ENCODE assay signal across 7 mouse cellular contexts in the genomic region with DNA sequence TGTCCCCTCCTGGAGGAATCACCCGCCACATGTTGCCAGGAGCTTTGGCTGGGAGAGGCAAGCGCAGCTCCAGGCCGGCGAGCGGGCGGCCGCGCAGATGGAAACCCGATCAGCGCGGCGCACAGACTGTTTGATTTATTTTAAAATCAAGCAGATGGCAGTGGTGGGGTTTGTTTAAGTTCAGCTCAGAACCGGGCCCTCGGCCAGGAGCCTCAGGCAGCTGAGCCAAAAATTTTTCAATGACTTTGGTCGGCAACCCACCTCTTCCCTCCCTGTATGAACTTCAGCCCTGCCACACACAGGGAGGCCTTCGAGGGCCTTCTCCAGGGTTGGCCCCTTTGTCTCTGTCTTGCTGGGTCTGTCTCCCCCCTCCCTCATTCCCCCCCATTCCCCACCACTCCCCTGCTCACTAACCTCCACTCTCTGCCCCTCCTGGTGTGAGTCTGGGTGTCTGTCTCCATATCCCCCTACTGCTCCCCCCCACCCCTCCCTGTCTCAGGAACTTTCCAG. TPM values are rescaled to one million over a fixed set of nuclear protein-coding genes. Genes with fewer than 3 reads are reported as not detected.
DNase-seq lines count a peak whose midpoint lies in the region; ATAC-seq and TF ChIP-seq lines count a peak whose summit lies in the region.

No protein-coding gene starts in this region.

- H3K9ac ChIP-seq in forebrain, embryonic 11.5 days (ENCODE audit: low read length), result peak overlapping the region; percentile 55
- peak overlapping the region; percentile 69 for H3K9ac ChIP-seq in heart, embryonic 13.5 days
- H3K9ac ChIP-seq in kidney, embryonic 16.5 days (replicated peaks; ENCODE audit: low read length), result peak overlapping the region; percentile 51
- peak overlapping the region; percentile 58 for H3K9ac ChIP-seq in liver, adult 2 months (ENCODE audit: low read depth, low read length)
- H3K9ac ChIP-seq in neural tube, embryonic 11.5 days (ENCODE audit: low read length), result peak overlapping the region; percentile 46

- H3K79me2 ChIP-seq in liver, adult 2 months (ENCODE audit: control insufficient read depth, insufficient read depth, low read length), result no peaks in the 10 kb centered on the region

- ATAC-seq in forebrain, embryonic 11.5 days (replicated peaks; ENCODE audit: low FRiP score), result peak; percentile 49
- ATAC-seq in heart, embryonic 13.5 days (ENCODE audit: extremely low read depth, insufficient number of reproducible peaks, low FRiP score, low TSS enrichment), result peak; percentile 27
- peak; percentile 56 for ATAC-seq in kidney, embryonic 16.5 days (ENCODE audit: low FRiP score, low TSS enrichment)
- peak; percentile 63 for ATAC-seq in neural tube, embryonic 11.5 days (ENCODE audit: insufficient read depth, low FRiP score, low TSS enrichment)

- no peaks in the 10 kb centered on the region for H3K36me3 ChIP-seq in forebrain, embryonic 11.5 days (ENCODE audit: control insufficient read depth, insufficient read depth, low read length)
- no peaks in the 10 kb centered on the region for H3K36me3 ChIP-seq in heart, embryonic 13.5 days
- no peaks in the 10 kb centered on the region for H3K36me3 ChIP-seq in kidney, embryonic 16.5 days (ENCODE audit: insufficient read depth, low read length)
- no peaks in the 10 kb centered on the region for H3K36me3 ChIP-seq in liver, adult 2 months (ENCODE audit: control insufficient read depth, insufficient read depth, low read length)
- no peaks in the 10 kb centered on the region for H3K36me3 ChIP-seq in neural tube, embryonic 11.5 days (ENCODE audit: control insufficient read depth, insufficient read depth, low read length)

- peak; percentile 77 for DNase-seq in forebrain, embryonic 11.5 days (ENCODE audit: low spot score)
- peak; percentile 81 for DNase-seq in liver, adult 2 months (ENCODE audit: extremely low read depth, low read depth, low spot score)
- DNase-seq in neural tube, embryonic 11.5 days (ENCODE audit: low spot score), result peak; percentile 78
- no peak for DNase-seq in thymus, postnatal 4 days

- no peak for TF ChIP-seq CTCF in liver, adult 2 months (IDR thresholded peaks at IDR 0.05; ENCODE audit: low read depth, low read length)

- H3K27me3 ChIP-seq in forebrain, embryonic 11.5 days (ENCODE audit: control insufficient read depth, insufficient read depth, low read length), result no peaks in the 10 kb centered on the region
- H3K27me3 ChIP-seq in heart, embryonic 13.5 days (replicated peaks), result peaks cover 13% of the 10 kb centered on the region; the same call in 1 of the 2 replicates
- no peaks in the 10 kb centered on the region for H3K27me3 ChIP-seq in kidney, embryonic 16.5 days (ENCODE audit: insufficient read depth, low read length)
- no peaks in the 10 kb centered on the region for H3K27me3 ChIP-seq in liver, adult 2 months (ENCODE audit: control insufficient read depth, insufficient read depth, low read length)
- H3K27me3 ChIP-seq in neural tube, embryonic 11.5 days (ENCODE audit: control insufficient read depth, insufficient read depth, low read length), result no peaks in the 10 kb centered on the region

- H3K4me1 ChIP-seq in brown adipose tissue, adult 24 weeks (ENCODE audit: control insufficient read depth, insufficient read depth, insufficient read length, low read length), result peaks cover 16% of the 10 kb centered on the region
- peaks cover 32% of the 10 kb centered on the region for H3K4me1 ChIP-seq in forebrain, embryonic 11.5 days (replicated peaks; ENCODE audit: control insufficient read depth, insufficient read depth, low read length)
- H3K4me1 ChIP-seq in heart, embryonic 13.5 days, result peaks cover 65% of the 10 kb centered on the region
- H3K4me1 ChIP-seq in kidney, embryonic 16.5 days (ENCODE audit: insufficient read depth, low read length), result peaks cover 84% of the 10 kb centered on the region
- H3K4me1 ChIP-seq in liver, adult 2 months (ENCODE audit: control insufficient read depth, insufficient read depth, low read length), result peaks cover 8% of the 10 kb centered on the region
- H3K4me1 ChIP-seq in neural tube, embryonic 11.5 days (ENCODE audit: control insufficient read depth, insufficient read depth, low read length), result peaks cover 72% of the 10 kb centered on the region

- 11% methylated on average over 16 of the region's 16 CpGs for WGBS in forebrain, embryonic 11.5 days
- WGBS in heart, embryonic 13.5 days, result 4% methylated on average over 16 of the region's 16 CpGs
- WGBS in kidney, embryonic 16.5 days, result 2% methylated on average over 16 of the region's 16 CpGs
- under 1% methylated on average over 16 of the region's 16 CpGs for WGBS in liver, adult 2 months
- under 1% methylated on average over 16 of the region's 16 CpGs for whole genome bisulfite sequencing in neural tube, embryonic 11.5 days

- H3K4me2 ChIP-seq in forebrain, embryonic 11.5 days (ENCODE audit: low read depth, low read length, severe bottlenecking), result peak overlapping the region; percentile 27
- H3K4me2 ChIP-seq in heart, embryonic 13.5 days, result peak overlapping the region; percentile 61
- peak overlapping the region; percentile 49 for H3K4me2 ChIP-seq in kidney, embryonic 16.5 days (replicated peaks; ENCODE audit: low read depth, low read length)
- peak overlapping the region; percentile 15; the same call in 1 of the 2 replicates for H3K4me2 ChIP-seq in neural tube, embryonic 11.5 days (ENCODE audit: low read depth)

- no peaks in the 10 kb centered on the region for H3K9me3 ChIP-seq in forebrain, embryonic 11.5 days (ENCODE audit: control insufficient read depth, low read length)
- H3K9me3 ChIP-seq in heart, embryonic 13.5 days, result no peaks in the 10 kb centered on the region
- H3K9me3 ChIP-seq in kidney, embryonic 16.5 days (ENCODE audit: low read length), result no peaks in the 10 kb centered on the region
- no peaks in the 10 kb centered on the region for H3K9me3 ChIP-seq in neural tube, embryonic 11.5 days (ENCODE audit: control insufficient read depth, low read length)

- H3K4me3 ChIP-seq in brown adipose tissue, adult 24 weeks (ENCODE audit: insufficient read depth, low read depth, low read length), result peak overlapping the region; percentile 10; the same call in 1 of the 2 replicates
- H3K4me3 ChIP-seq in forebrain, embryonic 11.5 days (ENCODE audit: low read depth, low read length), result no peak overlapping the region
- peak overlapping the region; percentile 38 for H3K4me3 ChIP-seq in heart, embryonic 13.5 days
- peak overlapping the region; percentile 9; the same call in 1 of the 2 replicates for H3K4me3 ChIP-seq in kidney, embryonic 16.5 days (ENCODE audit: low read length)
- peak overlapping the region; percentile 32; the same call in 1 of the 2 replicates for H3K4me3 ChIP-seq in liver, adult 2 months (ENCODE audit: insufficient read depth, low read depth, low read length)
- H3K4me3 ChIP-seq in neural tube, embryonic 11.5 days (ENCODE audit: low read depth, low read length), result no peak overlapping the region

- no peak overlapping the region for H3K27ac ChIP-seq in brown adipose tissue, adult 24 weeks (replicated peaks; ENCODE audit: low read depth, low read length)
- peak overlapping the region; percentile 88 for H3K27ac ChIP-seq in forebrain, embryonic 11.5 days (ENCODE audit: low read depth, low read length)
- H3K27ac ChIP-seq in heart, embryonic 13.5 days (replicated peaks), result peak overlapping the region; percentile 82
- peak overlapping the region; percentile 82 for H3K27ac ChIP-seq in kidney, embryonic 16.5 days (ENCODE audit: low read length)
- H3K27ac ChIP-seq in liver, adult 2 months (replicated peaks; ENCODE audit: insufficient read depth, low read depth, low read length), result peak overlapping the region; percentile 34
- H3K27ac ChIP-seq in neural tube, embryonic 11.5 days (ENCODE audit: low read depth, low read length), result peak overlapping the region; percentile 91

- no peak for TF ChIP-seq POLR2A in liver, adult 2 months (IDR thresholded peaks at IDR 0.05; ENCODE audit: extremely low read depth, insufficient read depth, low read length)

RNA-seq across cellular contexts. Expression of gene Gse1, which starts 36.7 kb away (rescaled TPM):
- polyA plus RNA-seq in brown adipose tissue, adult 24 weeks (2012; ENCODE audit: insufficient read depth, insufficient read length, missing spikeins), result 8.0 and 9.9 TPM in 2 replicates
- polyA plus RNA-seq in forebrain, embryonic 11.5 days (2014; fragmentation: Nextera tagmentation; extraction: Ambion mirVana), result 22.2 and 23.6 TPM in 2 replicates
- polyA plus RNA-seq in heart, embryonic 13.5 days (2015; fragmentation: Nextera tagmentation; extraction: Ambion mirVana), result 8.5 and 8.6 TPM in 2 replicates
- polyA plus RNA-seq in kidney, embryonic 16.5 days (2015; fragmentation: Nextera tagmentation; extraction: Ambion mirVana), result 6.7 and 7.9 TPM in 2 replicates
- total RNA-seq in liver, adult 2 months (2014; rRNA removed), result 2.6 and 3.6 TPM in 2 replicates
- polyA plus RNA-seq in liver, adult 2 months (2012; rRNA removed), result 8.5 and 10.0 TPM in 2 replicates
- 19.9 and 33.5 TPM in 2 replicates for polyA plus RNA-seq in neural tube, embryonic 11.5 days (2014; fragmentation: Nextera tagmentation; extraction: Ambion mirVana)

Comparison
In these comparisons a context has a peak if more than half of its experiments do, and no peak if none do; other contexts are left out.
1. H3K4me3 ChIP-seq: peak in brown adipose tissue, adult 24 weeks (single experiment), heart, embryonic 13.5 days (single experiment), kidney, embryonic 16.5 days (single experiment) and liver, adult 2 months (single experiment); none in forebrain, embryonic 11.5 days (single experiment) and neural tube, embryonic 11.5 days (single experiment).
2. Peak in every context shown above with its lines, with median percentiles within 50 percentile points of each other: ATAC-seq, H3K4me2 ChIP-seq and H3K9ac ChIP-seq.